Comparison of ENCODE assay signal across 19 mouse cellular contexts in the genomic region with DNA sequence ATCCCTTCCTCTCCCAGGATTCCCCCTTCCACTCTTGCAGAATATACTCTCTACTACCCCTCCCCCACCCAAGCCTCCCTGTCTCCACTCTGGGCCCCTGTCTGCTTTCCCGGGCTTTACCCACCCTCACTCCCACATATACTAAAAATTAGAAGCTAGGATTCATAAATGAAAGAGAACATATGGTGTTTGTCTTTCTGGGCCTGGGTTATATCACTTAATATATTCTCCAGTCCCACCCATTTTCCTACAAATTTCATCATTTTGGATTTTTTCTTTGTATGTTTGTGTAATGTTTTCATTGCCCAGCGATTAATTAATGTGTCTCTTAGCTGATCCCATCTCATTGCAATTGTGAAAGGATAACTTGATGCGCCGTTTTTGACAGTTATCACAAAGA. TPM values are rescaled to one million over a fixed set of nuclear protein-coding genes. Genes with fewer than 3 reads are reported as not detected.
"Had no signal": no experiment of that assay in that cellular context is flagged by ENCODE, and none has a peak within 500 bp of the region (broad histone marks: within the 10 kb centered on the region; RNA-seq: fewer than 3 reads in every experiment).

No protein-coding gene starts in this region.

- H3K9ac ChIP-seq: liver, embryonic 13.5 days; liver, embryonic 15.5 days; liver, postnatal 0 days; midbrain, embryonic 13.5 days; midbrain, embryonic 15.5 days; neural tube, embryonic 12.5 days had no signal

- H3K27ac ChIP-seq: liver, embryonic 13.5 days; liver, embryonic 15.5 days; macrophage; midbrain, embryonic 13.5 days; midbrain, embryonic 15.5 days; neural tube, embryonic 12.5 days had no signal

- H3K9me3 ChIP-seq: liver, embryonic 13.5 days; liver, embryonic 15.5 days; neural tube, embryonic 12.5 days had no signal

- H3K4me1 ChIP-seq: liver, embryonic 13.5 days; liver, embryonic 15.5 days; midbrain, embryonic 13.5 days; midbrain, embryonic 15.5 days; neural tube, embryonic 12.5 days had no signal

- H3K4me3 ChIP-seq: liver, embryonic 13.5 days; liver, embryonic 15.5 days; megakaryocyte, embryonic 14.5 days; midbrain, embryonic 13.5 days; midbrain, embryonic 15.5 days; neural tube, embryonic 12.5 days had no signal

- DNase-seq: liver, embryonic 13.5 days; liver, postnatal 0 days; lung, postnatal 36 days; right cerebral cortex, postnatal 14 days; thymus, adult 2 months; thymus, postnatal 25 days; thymus, postnatal 4 days had no signal

- H3K36me3 ChIP-seq: liver, embryonic 13.5 days; liver, embryonic 15.5 days; midbrain, embryonic 13.5 days; midbrain, embryonic 15.5 days; neural tube, embryonic 12.5 days had no signal

- ATAC-seq: liver, postnatal 0 days; midbrain, embryonic 13.5 days; midbrain, embryonic 15.5 days had no signal

- H3K4me2 ChIP-seq: liver, embryonic 11.5 days; liver, embryonic 13.5 days; liver, embryonic 15.5 days; midbrain, embryonic 11.5 days; midbrain, embryonic 13.5 days; midbrain, embryonic 15.5 days; neural tube, embryonic 12.5 days had no signal

RNA-seq across cellular contexts. Expression of gene Foxd4, which starts 19.8 kb away (rescaled TPM):
- polyA plus RNA-seq: liver, embryonic 11.5 days; liver, embryonic 13.5 days; liver, embryonic 15.5 days; macrophage; midbrain, postnatal 0 days; neural tube, embryonic 12.5 days; neural tube, embryonic 14.5 days; testis, adult 2 months; thymus, adult 2 months; urinary bladder, adult 2 months had no signal
